Mouse (Mus musculus): ENCODE measurements around the gene Il1rapl1. TPM values are rescaled to one million over a fixed set of nuclear protein-coding genes. Genes with fewer than 3 reads are reported as not detected.

The Il1rapl1 gene
- total and polyA plus RNA-seq, 3 experiments, result not detected

- no peak for TF ChIP-seq USF1 (IDR thresholded peaks at IDR 0.05; ENCODE audit: low read depth, low read length)
- peak; percentile 94 for TF ChIP-seq MAFK (IDR thresholded peaks at IDR 0.05; ENCODE audit: insufficient replicate concordance, low read length)
- no peak for TF ChIP-seq TCF12 (IDR thresholded peaks at IDR 0.05; ENCODE audit: low read depth, low read length)
- no peak for TF ChIP-seq KAT2A (IDR thresholded peaks at IDR 0.05; ENCODE audit: insufficient replicate concordance, low read length)
- TF ChIP-seq JUND (conservative IDR thresholded peaks at IDR 0.05; ENCODE audit: low read depth, low read length), result no peak
- TF ChIP-seq ZC3H11A (IDR thresholded peaks at IDR 0.05; ENCODE audit: low read depth, low read length), result no peak
- no peak for TF ChIP-seq MEF2A (IDR thresholded peaks at IDR 0.05; ENCODE audit: borderline replicate concordance, low read depth, low read length)
- in situ Hi-C loops (cut with MboI; ENCODE audit: low pct_ligation_motif_present, low pct_unique_long_range_greater_than_20kb, low sequenced_read_pairs) (no loop called here), dilution Hi-C loops (cut with MboI; ENCODE audit: extremely low pct_ligation_motif_present, extremely low pct_unique_long_range_greater_than_20kb, low sequenced_read_pairs) (no loop called here)
- H3K9ac ChIP-seq (ENCODE audit: insufficient read depth, low read depth), result no peak overlapping the region
- no peak overlapping the region for H3K4me2 ChIP-seq (ENCODE audit: insufficient read depth, low read depth, poor library complexity, severe bottlenecking)
- no peaks in the 10 kb centered on the region for H3K36me3 ChIP-seq (replicated peaks in 1 of 2; ENCODE audit: control insufficient read depth in 1 of 2, insufficient read depth in 1 of 2, low read length in 1 of 2)
- H3K4me1 ChIP-seq (ENCODE audit: control insufficient read depth in 1 of 2, insufficient read depth in 2 of 2), result no peaks in the 10 kb centered on the region
- H3K9me3 ChIP-seq (replicated peaks; ENCODE audit: low read length), result no peaks in the 10 kb centered on the region
- no peak overlapping the region for H3K27ac ChIP-seq (ENCODE audit: insufficient read depth, low read depth)
- DNase-seq (ENCODE audit: extremely low read depth), result no peak
- no peaks in the 10 kb centered on the region for H3K79me2 ChIP-seq (replicated peaks; ENCODE audit: control insufficient read depth, extremely low read depth, insufficient read depth, poor library complexity, severe bottlenecking)
- no peak overlapping the region for H3K4me3 ChIP-seq (replicated peaks in 1 of 3; ENCODE audit: low read depth in 2 of 3, low read length in 2 of 3, poor library complexity in 1 of 3)
- no peaks in the 10 kb centered on the region for H3K27me3 ChIP-seq (replicated peaks)
These were observed 1260.6 kb downstream of the Il1rapl1 start for GRCm38 (mm10) chrX:86854835-86855234.

GRCm38 (mm10) chrX:86808218-86808617, 1307.2 kb downstream of the Il1rapl1 start:
- DNase-seq (ENCODE audit: extremely low read depth), result no peak
- H3K4me1 ChIP-seq (ENCODE audit: control insufficient read depth in 1 of 2, insufficient read depth in 2 of 2), result no peaks in the 10 kb centered on the region
- H3K79me2 ChIP-seq (replicated peaks; ENCODE audit: control insufficient read depth, extremely low read depth, insufficient read depth, poor library complexity, severe bottlenecking), result no peaks in the 10 kb centered on the region
- no peak overlapping the region for H3K4me3 ChIP-seq (replicated peaks in 1 of 3; ENCODE audit: low read depth in 2 of 3, low read length in 2 of 3, poor library complexity in 1 of 3)
- H3K4me2 ChIP-seq (ENCODE audit: insufficient read depth, low read depth, poor library complexity, severe bottlenecking), result no peak overlapping the region
- no peak overlapping the region for H3K27ac ChIP-seq (ENCODE audit: insufficient read depth, low read depth)
- dilution Hi-C loops (cut with MboI; ENCODE audit: extremely low pct_ligation_motif_present, extremely low pct_unique_long_range_greater_than_20kb, low sequenced_read_pairs), result no loop called here
- TF ChIP-seq POLR2A (IDR thresholded peaks at IDR 0.05; ENCODE audit: low read depth, low read length) (no peak), MAFK (IDR thresholded peaks at IDR 0.05; ENCODE audit: insufficient replicate concordance, low read length) (peak; percentile 76), USF1 (IDR thresholded peaks at IDR 0.05; ENCODE audit: low read depth, low read length) (no peak)
- H3K9ac ChIP-seq (ENCODE audit: insufficient read depth, low read depth), result no peak overlapping the region
- H3K9me3 ChIP-seq (replicated peaks; ENCODE audit: low read length), result no peaks in the 10 kb centered on the region
- in situ Hi-C loops (cut with MboI; ENCODE audit: low pct_ligation_motif_present, low pct_unique_long_range_greater_than_20kb, low sequenced_read_pairs), result no loop called here
- H3K36me3 ChIP-seq (replicated peaks in 1 of 2; ENCODE audit: control insufficient read depth in 1 of 2, insufficient read depth in 1 of 2, low read length in 1 of 2), result no peaks in the 10 kb centered on the region
- H3K27me3 ChIP-seq (replicated peaks), result no peaks in the 10 kb centered on the region

GRCm38 (mm10) chrX:86802725-86803124, 1312.7 kb downstream of the Il1rapl1 start:
- Histone ChIP-seq H3K9me3 (replicated peaks; ENCODE audit: low read length) (no peaks in the 10 kb centered on the region), H3K4me1 (ENCODE audit: control insufficient read depth in 1 of 2, insufficient read depth in 2 of 2) (no peaks in the 10 kb centered on the region), H3K36me3 (replicated peaks in 1 of 2; ENCODE audit: control insufficient read depth in 1 of 2, insufficient read depth in 1 of 2, low read length in 1 of 2) (no peaks in the 10 kb centered on the region), H3K4me2 (ENCODE audit: insufficient read depth, low read depth, poor library complexity, severe bottlenecking) (no peak overlapping the region), H3K79me2 (replicated peaks; ENCODE audit: control insufficient read depth, extremely low read depth, insufficient read depth, poor library complexity, severe bottlenecking) (no peaks in the 10 kb centered on the region), H3K27me3 (replicated peaks) (no peaks in the 10 kb centered on the region), H3K4me3 (replicated peaks in 1 of 3; ENCODE audit: low read depth in 2 of 3, low read length in 2 of 3, poor library complexity in 1 of 3) (no peak overlapping the region), H3K9ac (ENCODE audit: insufficient read depth, low read depth) (no peak overlapping the region), H3K27ac (ENCODE audit: insufficient read depth, low read depth) (no peak overlapping the region)
- in situ Hi-C loops (cut with MboI; ENCODE audit: low pct_ligation_motif_present, low pct_unique_long_range_greater_than_20kb, low sequenced_read_pairs), result no loop called here
- TF ChIP-seq MAZ (IDR thresholded peaks at IDR 0.05; ENCODE audit: low read depth, low read length) (no peak), UBTF (IDR thresholded peaks at IDR 0.05; ENCODE audit: low read depth, low read length) (no peak), CHD1 (IDR thresholded peaks at IDR 0.05; ENCODE audit: low read depth, low read length) (no peak), GABPA (IDR thresholded peaks at IDR 0.05; ENCODE audit: insufficient replicate concordance, low read depth, low read length) (no peak), MYC (IDR thresholded peaks at IDR 0.05; ENCODE audit: low read depth, low read length) (no peak), ZC3H11A (IDR thresholded peaks at IDR 0.05; ENCODE audit: low read depth, low read length) (no peak), NELFE (IDR thresholded peaks at IDR 0.05; ENCODE audit: low read depth, low read length) (no peak), ZNF384 (IDR thresholded peaks at IDR 0.05; ENCODE audit: low read depth, low read length) (no peak), IRF4 (IDR thresholded peaks at IDR 0.05; ENCODE audit: low read depth, low read length) (no peak), RCOR1 (conservative IDR thresholded peaks at IDR 0.05; ENCODE audit: low read depth, low read length) (no peak), POLR2AphosphoS2 (IDR thresholded peaks at IDR 0.05; ENCODE audit: low read depth, low read length) (no peak), USF1 (IDR thresholded peaks at IDR 0.05; ENCODE audit: low read depth, low read length) (no peak), RAD21 (IDR thresholded peaks at IDR 0.05; ENCODE audit: low read depth, low read length) (no peak; the same call in 1 of the 2 replicates), SMC3 (IDR thresholded peaks at IDR 0.05; ENCODE audit: low read depth, low read length) (no peak), E2F4 (IDR thresholded peaks at IDR 0.05; ENCODE audit: insufficient replicate concordance, low read depth, low read length) (no peak), TBP (conservative IDR thresholded peaks at IDR 0.05; ENCODE audit: low read depth, low read length) (no peak), ELF1 (IDR thresholded peaks at IDR 0.05; ENCODE audit: low read depth, low read length) (no peak)
- dilution Hi-C loops (cut with MboI; ENCODE audit: extremely low pct_ligation_motif_present, extremely low pct_unique_long_range_greater_than_20kb, low sequenced_read_pairs), result no loop called here
- DNase-seq (ENCODE audit: extremely low read depth), result no peak

Data from CH12.LX (cell line).